Mouse (Mus musculus) erythroblast, embryonic 14.5 days (primary cell): ENCODE results near the gene Rap1gap.

ENCODE experiments used
- GATA1 ChIP-seq: IDR thresholded peaks from 2 replicates; pipeline ENCODE4 v1.6.1; 2012; ENCODE audit warnings: low read length, inconsistent platforms, mixed read lengths
- TAL1 ChIP-seq: IDR thresholded peaks from 3 replicates; pipeline ENCODE4 v1.6.1; 2012; ENCODE audit warnings: low read length, inconsistent platforms, mixed read lengths

- TF ChIP-seq GATA1 = no peak
- no peak for TF ChIP-seq TAL1
Observed at GRCm38 (mm10) chr4:137743791-137744190, 79.3 kb downstream of the Rap1gap start.
